Mouse (Mus musculus): ENCODE results near the gene Rnf220. TPM values are rescaled to one million over a fixed set of nuclear protein-coding genes. Genes with fewer than 3 reads are reported as not detected.

Gene Rnf220
- 115 TPM for polyA plus RNA-seq (2017; shearing (Covaris generic))

DNA sequence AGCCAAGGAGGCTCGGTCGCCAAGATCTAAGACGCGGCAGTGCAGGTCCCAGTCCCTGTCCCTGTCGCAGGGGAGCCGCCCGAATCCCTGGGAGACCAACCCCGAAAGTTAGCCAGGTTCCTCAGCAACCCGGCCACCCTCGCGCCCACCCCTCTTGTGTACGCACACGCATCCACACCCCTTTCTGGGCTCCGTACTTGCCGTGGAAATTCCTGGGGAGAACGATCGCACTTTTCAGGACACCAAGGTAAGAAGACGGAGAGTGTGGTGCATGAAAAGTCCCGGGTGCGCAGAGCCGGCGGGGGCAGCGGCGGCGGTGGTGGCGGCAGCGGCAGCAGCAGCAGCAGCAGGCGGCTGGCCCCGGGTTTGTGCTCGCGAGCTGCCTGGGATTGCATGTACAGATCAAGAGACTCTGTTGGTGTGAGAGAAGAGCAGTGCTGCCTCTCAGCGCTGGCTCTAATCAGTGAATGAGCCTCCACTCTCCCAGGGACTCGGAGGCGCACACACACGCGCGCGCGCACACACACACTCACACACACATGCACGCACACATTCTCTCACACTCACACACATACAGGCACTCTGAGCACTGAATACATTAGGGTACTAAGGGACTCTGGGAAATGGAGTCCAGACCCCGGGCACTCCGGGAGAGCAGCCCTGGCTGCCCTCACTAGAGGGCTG is at the start of gene Rnf220:
Gene Rnf220, minus strand, starts transcription at position 571 of the 684 bp plus-strand sequence.

DNA sequence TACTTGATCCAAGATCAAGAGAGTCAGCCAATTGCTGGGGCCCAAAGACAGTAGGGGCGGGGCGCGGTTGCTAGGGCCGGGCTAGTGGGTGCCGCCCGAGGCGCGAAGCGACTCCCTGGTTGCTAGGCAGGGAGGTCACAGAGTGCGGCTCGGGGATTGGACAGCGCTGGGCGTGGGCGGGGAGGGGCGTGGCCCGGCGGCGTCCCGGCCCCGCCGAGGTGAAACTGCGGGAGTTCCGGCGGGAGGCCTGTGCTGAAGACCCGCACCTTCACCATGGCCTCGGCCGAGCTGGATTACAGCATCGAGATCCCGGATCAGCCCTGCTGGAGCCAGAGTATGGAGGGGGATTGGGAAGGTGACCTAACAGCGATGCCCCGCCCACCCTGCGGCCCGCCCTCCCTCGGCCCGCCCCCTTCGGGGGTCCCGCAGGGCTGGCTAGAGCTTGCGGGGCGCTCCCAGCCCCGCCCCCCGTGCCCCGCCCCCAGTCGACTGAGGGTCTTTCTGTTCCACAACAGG is 245.0 kb downstream of the Rnf220 start, which contains the start of the genes Tmem53 and Armh1:
Gene Tmem53, plus strand, starts transcription at position 151 of the 516 bp plus-strand sequence.
Gene Armh1, minus strand, starts transcription at position 325 of the 516 bp plus-strand sequence.

Other genes with a start within 250 kb of the Rnf220 start
- not detected for gene Tmem53, start 245.1 kb downstream of the Rnf220 start, polyA plus RNA-seq (2017; shearing (Covaris generic))
- not detected for gene Armh1, start 244.9 kb downstream of the Rnf220 start, polyA plus RNA-seq (2017; shearing (Covaris generic))
- gene Eri3, start 53.3 kb upstream of the Rnf220 start, polyA plus RNA-seq (2017; shearing (Covaris generic)), result 40.6 TPM
- 24.5 TPM for gene Dmap1, start 185.2 kb upstream of the Rnf220 start, polyA plus RNA-seq (2017; shearing (Covaris generic))
- gene Gm12845, start 227.4 kb upstream of the Rnf220 start, polyA plus RNA-seq (2017; shearing (Covaris generic)), result not detected

All from effector memory CD4-positive, alpha-beta T cell, adult 7 months (primary cell).